ENCODE assay signal across 9 mouse cellular contexts in the genomic region with DNA sequence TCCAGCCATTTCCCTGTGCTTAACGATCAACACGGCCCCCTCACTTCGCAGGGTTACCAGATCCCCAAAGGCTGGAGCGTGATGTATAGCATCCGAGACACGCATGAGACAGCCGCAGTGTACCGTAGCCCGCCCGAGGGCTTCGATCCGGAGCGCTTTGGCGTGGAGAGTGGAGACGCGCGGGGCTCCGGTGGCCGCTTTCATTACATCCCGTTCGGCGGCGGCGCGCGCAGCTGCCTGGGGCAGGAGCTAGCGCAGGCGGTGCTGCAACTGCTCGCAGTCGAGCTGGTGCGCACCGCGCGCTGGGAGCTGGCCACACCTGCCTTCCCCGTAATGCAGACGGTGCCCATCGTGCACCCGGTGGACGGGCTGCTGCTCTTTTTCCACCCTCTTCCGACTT. TPM values are rescaled to one million over a fixed set of nuclear protein-coding genes. Genes with fewer than 3 reads are reported as not detected.
A peak's percentile ranks its signal among the peaks of the same experiment; 100 is the strongest.
DNase-seq lines count a peak whose midpoint lies in the region; ATAC-seq and TF ChIP-seq lines count a peak whose summit lies in the region.
"Had no signal": no experiment of that assay in that cellular context is flagged by ENCODE, and none has a peak within 500 bp of the region (broad histone marks: within the 10 kb centered on the region; RNA-seq: fewer than 3 reads in every experiment).

No protein-coding gene starts in this region.

- intact Hi-C loops in heart, adult 2 months (cut with DNase I): no loop called here

- TF ChIP-seq POLR2A in heart, adult 2 months (IDR thresholded peaks at IDR 0.05; ENCODE audit: insufficient read depth, low read depth, low read length): no peak

- no peak for DNase-seq in heart, adult 2 months
- DNase-seq in B cell, adult 2 months: peak; percentile 26 to 37
- peak; percentile 57 for DNase-seq in embryo, embryonic 9.5 days (ENCODE audit: extremely low spot score)
- DNase-seq in hindbrain, postnatal 0 days (ENCODE audit: low spot score): peak; percentile 55
- DNase-seq in neural tube, embryonic 10.5 days (ENCODE audit: extremely low spot score, low spot score): peak; percentile 78
- no peak for DNase-seq in urinary bladder, postnatal 4 days (ENCODE audit: low spot score in 2 of 2)
- no peak for DNase-seq in layer of hippocampus, adult 9-10 months (ENCODE audit: low spot score)

- no peak overlapping the region for H3K27ac ChIP-seq in heart, embryonic 11.5 days (ENCODE audit: low read depth, low read length)
- no peak overlapping the region for H3K27ac ChIP-seq in heart, adult 2 months
- H3K27ac ChIP-seq in hindbrain, postnatal 0 days: no peak overlapping the region

- TF ChIP-seq EP300 in heart, adult 2 months (IDR thresholded peaks at IDR 0.05; ENCODE audit: insufficient read depth, low read depth, low read length): no peak

- H3K36me3 ChIP-seq in heart, embryonic 11.5 days (ENCODE audit: control insufficient read depth, insufficient read depth, low read length): no peaks in the 10 kb centered on the region
- no peaks in the 10 kb centered on the region for H3K36me3 ChIP-seq in heart, adult 2 months (ENCODE audit: control insufficient read depth, insufficient read depth, low read length)
- no peaks in the 10 kb centered on the region for H3K36me3 ChIP-seq in hindbrain, postnatal 0 days (ENCODE audit: insufficient read depth, low read length)

- no peak for ATAC-seq in heart, embryonic 11.5 days (replicated peaks; ENCODE audit: insufficient number of reproducible peaks, low FRiP score, low TSS enrichment)
- peak; percentile 47; the same call in 1 of the 2 replicates for ATAC-seq in hindbrain, postnatal 0 days

- peaks cover 99% of the 10 kb centered on the region for H3K27me3 ChIP-seq in heart, embryonic 11.5 days (ENCODE audit: control insufficient read depth, insufficient read depth, low read length)
- peaks cover 16% of the 10 kb centered on the region for H3K27me3 ChIP-seq in heart, adult 2 months (ENCODE audit: control insufficient read depth, insufficient read depth, low read length)
- peaks cover 100% of the 10 kb centered on the region for H3K27me3 ChIP-seq in hindbrain, postnatal 0 days (ENCODE audit: insufficient read depth, low read length)

- peaks cover 33% of the 10 kb centered on the region for H3K4me1 ChIP-seq in heart, embryonic 11.5 days (ENCODE audit: control insufficient read depth, insufficient read depth, low read length)
- peaks cover 2% of the 10 kb centered on the region for H3K4me1 ChIP-seq in heart, adult 2 months (ENCODE audit: control insufficient read depth, insufficient read depth, low read length)
- 0 out of 2 replicates have a peak, but pooled peaks cover 4% of the 10 kb centered on the region for H3K4me1 ChIP-seq in hindbrain, postnatal 0 days (ENCODE audit: insufficient read depth, low read length)

- H3K4me3 ChIP-seq in heart, embryonic 11.5 days (ENCODE audit: low read depth, low read length): peak overlapping the region; percentile 42
- no peak overlapping the region for H3K4me3 ChIP-seq in heart, adult 2 months
- H3K4me3 ChIP-seq in hindbrain, postnatal 0 days (ENCODE audit: low read length): peak overlapping the region; percentile 36

- peak overlapping the region; percentile 83 for H3K4me2 ChIP-seq in heart, embryonic 11.5 days
- H3K4me2 ChIP-seq in hindbrain, postnatal 0 days (ENCODE audit: low read depth, low read length): peak overlapping the region; percentile 59

- H3K9me3 ChIP-seq in heart, embryonic 11.5 days (replicated peaks; ENCODE audit: control insufficient read depth, low read length): no peaks in the 10 kb centered on the region
- H3K9me3 ChIP-seq in hindbrain, postnatal 0 days (ENCODE audit: low read length): no peaks in the 10 kb centered on the region

- TF ChIP-seq CTCF in heart, adult 2 months (IDR thresholded peaks at IDR 0.05): no peak
- no peak for TF ChIP-seq CTCF in hindbrain, postnatal 0 days (IDR thresholded peaks at IDR 0.05; ENCODE audit: low read depth)

- no peaks in the 10 kb centered on the region for H3K79me2 ChIP-seq in heart, adult 2 months (replicated peaks; ENCODE audit: control insufficient read depth, insufficient read depth, low read length)

- WGBS in heart, embryonic 11.5 days (ENCODE audit: insufficient replicate concordance): under 1% methylated on average over 40 of the region's 40 CpGs
- WGBS in heart, adult 2 months: 25% methylated on average over 40 of the region's 40 CpGs
- under 1% methylated on average over 40 of the region's 40 CpGs for WGBS in hindbrain, postnatal 0 days

- H3K9ac ChIP-seq in heart, embryonic 11.5 days (ENCODE audit: low read depth, low read length): peak overlapping the region; percentile 61; the same call in 1 of the 2 replicates
- H3K9ac ChIP-seq in heart, adult 2 months (ENCODE audit: low read depth, low read length): no peak overlapping the region
- no peak overlapping the region for H3K9ac ChIP-seq in hindbrain, postnatal 0 days (replicated peaks; ENCODE audit: low read length)

RNA-seq across cellular contexts. Expression of a gene that starts 4.7 kb away (rescaled TPM):
- polyA plus RNA-seq in heart, embryonic 11.5 days (2014; fragmentation: Nextera tagmentation; extraction: Ambion mirVana): 0.57 and 0.59 TPM in 2 replicates
- under 1 TPM in 1 of 2 experiments, not detected in 1; 0.27 TPM for total RNA-seq in heart, adult 2 months (2021)
- polyA plus RNA-seq in heart, adult 2 months (2012; rRNA removed): 0.33 and 0.67 TPM in 2 replicates
- 0.11 TPM in 1 of 2 replicates, not detected in the other for total RNA-seq in hindbrain, postnatal 0 days (2014; rRNA removed)
- not detected in 2 replicates for polyA plus RNA-seq in hindbrain, postnatal 0 days (2015; fragmentation: Nextera tagmentation; extraction: Ambion mirVana)
- total RNA-seq: MEL had no signal

RNA-seq across cellular contexts. Expression of a gene that starts 7.5 kb away (rescaled TPM):
- polyA plus RNA-seq in heart, embryonic 11.5 days (2014; fragmentation: Nextera tagmentation; extraction: Ambion mirVana): not detected in 2 replicates
- not detected for total RNA-seq in heart, adult 2 months (2021)
- polyA plus RNA-seq in heart, adult 2 months (2012; rRNA removed): not detected in 2 replicates
- not detected in 2 replicates for total RNA-seq in hindbrain, postnatal 0 days (2014; rRNA removed)
- polyA plus RNA-seq in hindbrain, postnatal 0 days (2015; fragmentation: Nextera tagmentation; extraction: Ambion mirVana): not detected in 2 replicates

Comparison
In these comparisons a context has a peak if more than half of its experiments do, and no peak if none do; other contexts are left out.
1. DNase-seq: peak in B cell, adult 2 months (2 of 2), embryo, embryonic 9.5 days (single experiment), hindbrain, postnatal 0 days (single experiment) and neural tube, embryonic 10.5 days (single experiment); none in heart, adult 2 months (0 of 2), urinary bladder, postnatal 4 days (0 of 2) and layer of hippocampus, adult 9-10 months (single experiment).